Mouse (Mus musculus) NIH3T3 (cell line): ENCODE data around the gene Abhd4.

ENCODE experiments used
- DNase-seq: peaks from one replicate; pipeline ENCODE4 v3.0.0-alpha.2; 2012; ENCODE audit warnings: low read depth

The Abhd4 gene

DNA sequence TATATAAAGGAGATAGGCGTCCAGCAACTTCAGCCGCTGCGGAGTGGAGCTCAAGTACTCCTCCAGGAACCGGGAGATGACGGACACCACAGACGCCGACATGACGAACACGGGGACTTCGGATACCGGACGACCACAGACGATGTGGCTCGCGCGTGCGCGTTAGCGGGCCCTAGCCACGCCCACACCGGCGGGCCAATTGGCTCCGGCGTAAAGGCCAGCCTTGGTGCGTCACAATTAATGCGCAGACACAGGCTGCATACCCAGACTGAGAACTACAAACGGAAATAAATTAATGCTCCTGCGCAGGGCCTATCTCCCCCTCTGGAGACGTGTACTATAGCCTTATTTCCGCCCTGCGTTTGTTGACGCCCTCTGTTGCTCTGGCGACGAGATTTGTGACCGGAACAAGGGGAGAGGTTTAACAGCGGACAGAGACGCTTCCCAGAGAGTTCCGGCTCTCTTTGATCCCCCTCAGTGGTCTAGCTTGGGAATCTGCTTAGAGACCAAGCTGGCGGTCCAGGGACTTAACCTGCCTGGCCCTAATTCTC, at the start of gene Abhd4, which contains the start of gene Dad1:
Gene Abhd4 (plus strand): TSS at position 448 of the 551 bp plus-strand sequence.
Gene Dad1 (minus strand): TSS at position 364 of the 551 bp plus-strand sequence.
- peak; percentile 94 for DNase-seq

DNA sequence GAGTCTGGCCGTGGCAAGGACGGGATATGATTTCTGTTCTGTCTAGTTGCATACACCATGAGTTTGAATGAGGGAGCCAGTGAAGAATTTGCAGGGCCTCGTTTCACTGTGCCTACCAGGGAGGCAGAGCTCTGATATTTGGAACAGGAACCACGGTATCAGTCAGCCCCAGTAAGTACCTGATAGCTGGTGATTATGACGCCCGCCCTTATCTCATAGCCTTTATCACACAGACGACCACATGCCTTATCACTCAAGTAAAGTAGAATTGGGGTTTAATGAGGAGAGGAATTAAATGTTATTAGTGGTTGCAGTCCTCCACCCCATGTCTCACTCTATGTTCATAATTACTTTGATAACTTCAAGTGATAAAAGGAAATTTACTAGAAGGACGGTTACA, 49.7 kb upstream of the Abhd4 start:
- no peak for DNase-seq

DNA sequence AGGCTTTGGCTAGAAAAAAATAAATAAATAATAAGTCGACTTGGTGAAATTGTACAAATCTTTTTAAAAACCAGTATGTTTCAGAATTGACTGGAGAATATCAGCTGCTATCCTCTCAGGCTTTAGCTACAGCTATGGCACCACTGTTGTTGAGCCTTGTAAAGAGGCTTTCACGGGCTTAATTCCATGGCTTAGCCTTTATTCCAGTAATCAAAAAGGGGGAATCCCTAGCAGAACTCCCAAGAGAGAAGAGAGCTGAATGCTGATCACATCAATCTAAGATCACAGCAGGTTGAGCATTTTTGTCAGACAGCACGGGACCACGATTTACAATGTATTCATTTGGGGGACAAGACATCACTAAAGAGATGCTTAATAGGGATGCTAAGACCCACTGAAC, 49.2 kb upstream of the Abhd4 start:
- DNase-seq, result no peak

DNA sequence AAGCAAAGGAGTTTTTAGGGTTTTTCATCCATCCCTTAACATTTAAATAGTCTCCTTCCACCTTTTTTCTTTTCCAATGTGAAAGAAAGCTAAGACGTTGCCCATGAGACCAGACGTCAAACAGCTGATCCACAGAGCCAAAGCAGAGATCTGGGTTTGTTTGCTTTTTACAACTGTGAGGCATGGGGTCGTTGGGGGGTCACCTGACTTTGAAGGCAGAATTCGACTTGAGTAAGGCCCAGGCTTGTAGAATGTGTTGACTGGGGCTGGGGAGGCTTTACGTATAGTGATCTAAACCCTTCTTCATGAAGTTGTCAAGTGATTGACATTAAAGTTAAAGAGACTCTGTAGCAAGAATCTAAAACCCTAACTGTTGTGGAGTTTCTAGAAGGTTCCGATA, 48.1 kb upstream of the Abhd4 start:
- DNase-seq, result no peak

DNA sequence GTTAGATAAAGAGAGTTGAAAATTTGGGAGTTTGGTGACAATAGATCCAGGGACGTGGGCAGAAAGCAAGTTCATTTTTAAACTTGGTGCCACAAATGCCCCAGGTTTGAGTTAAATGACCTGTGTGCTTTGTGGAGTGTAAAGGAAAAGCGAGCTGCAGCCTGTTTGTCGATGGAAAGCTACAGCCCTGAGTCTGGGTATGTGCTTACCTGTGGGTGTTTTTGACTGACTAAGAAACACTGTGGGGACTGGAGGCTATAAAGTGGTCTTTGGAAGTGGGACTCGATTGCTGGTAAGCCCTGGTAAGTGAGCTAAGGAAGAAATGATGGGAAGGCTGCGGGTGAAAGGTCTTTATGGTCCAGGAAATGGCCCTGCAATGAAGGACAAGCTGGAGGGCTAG, 47.7 kb upstream of the Abhd4 start:
- no peak for DNase-seq

DNA sequence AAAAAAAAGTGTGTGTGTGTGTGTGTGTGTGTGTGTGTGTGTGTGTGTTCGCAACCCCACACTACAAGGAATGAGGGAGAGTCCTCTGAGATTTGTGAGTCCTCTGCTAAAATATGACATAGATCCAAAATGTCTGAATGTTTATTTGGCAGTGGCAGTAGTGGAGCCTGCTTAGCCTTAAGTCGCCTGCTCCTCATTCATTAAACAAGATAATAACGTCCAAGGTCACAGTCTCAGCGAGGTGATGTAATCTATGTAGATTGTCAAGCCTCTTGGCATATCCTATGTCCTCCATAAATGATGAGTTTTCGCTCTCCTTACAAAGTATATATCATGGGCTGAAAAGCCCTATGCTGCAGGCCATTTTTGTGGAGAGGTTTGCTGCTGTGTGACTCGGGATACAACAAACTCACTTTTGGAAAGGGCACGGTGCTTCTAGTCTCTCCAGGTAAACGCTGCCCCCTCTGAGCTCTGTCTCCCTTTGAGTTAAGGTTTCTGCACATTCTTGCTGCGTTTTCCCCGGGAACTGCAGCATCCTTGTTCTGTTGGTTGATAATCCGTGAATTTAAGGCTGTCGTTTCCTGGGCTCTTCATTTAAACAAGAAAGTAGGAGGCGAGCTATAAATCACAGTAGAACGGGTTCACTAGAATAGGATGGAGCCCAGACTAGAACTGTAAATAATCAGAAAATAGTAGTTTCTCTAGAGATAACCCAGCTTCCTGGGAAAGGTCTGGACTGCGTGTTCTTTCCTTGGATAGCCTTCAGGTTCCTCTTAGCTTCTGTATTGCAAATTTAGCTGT, 47.0 kb upstream of the Abhd4 start:
- no peak for DNase-seq

DNA sequence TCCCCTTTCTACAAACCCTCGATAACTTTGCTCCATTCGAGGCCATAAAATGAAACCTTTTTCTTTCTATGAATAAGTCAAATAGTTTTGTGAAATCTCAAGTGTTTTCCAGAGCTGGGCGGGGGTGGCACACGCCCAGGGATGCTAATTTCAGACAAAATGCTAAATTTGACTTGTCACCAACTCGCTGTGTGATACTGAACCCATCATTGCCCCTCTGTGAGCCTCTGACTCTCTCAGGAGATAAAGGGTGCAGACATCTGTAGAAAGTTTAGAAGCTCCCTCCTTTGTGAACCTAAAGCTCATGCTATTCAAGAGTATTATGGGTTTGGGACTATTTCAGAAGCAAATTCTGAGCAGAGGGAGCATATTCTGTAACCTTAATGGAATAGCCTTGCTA, 46.1 kb upstream of the Abhd4 start:
- DNase-seq, result no peak

DNA sequence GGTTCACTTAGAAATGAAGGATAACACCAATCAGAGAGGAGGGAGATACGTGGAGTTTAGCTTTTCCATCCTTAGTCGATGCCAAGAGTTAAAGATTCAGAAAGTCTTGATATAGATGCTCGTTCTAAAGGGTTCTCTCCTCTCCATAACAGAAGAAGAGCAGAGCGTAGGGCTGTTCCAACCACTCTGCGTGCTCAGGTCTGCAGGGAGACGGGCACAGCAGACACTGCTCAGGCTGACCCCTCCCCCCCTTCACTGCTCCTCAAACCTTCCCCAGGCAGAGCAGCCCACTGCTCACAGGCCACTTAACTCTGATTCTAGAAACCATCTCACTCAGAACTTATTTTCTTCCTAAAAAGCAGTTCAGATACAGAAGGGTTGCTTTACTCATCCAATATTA, 45.2 kb upstream of the Abhd4 start:
- DNase-seq, result no peak

DNA sequence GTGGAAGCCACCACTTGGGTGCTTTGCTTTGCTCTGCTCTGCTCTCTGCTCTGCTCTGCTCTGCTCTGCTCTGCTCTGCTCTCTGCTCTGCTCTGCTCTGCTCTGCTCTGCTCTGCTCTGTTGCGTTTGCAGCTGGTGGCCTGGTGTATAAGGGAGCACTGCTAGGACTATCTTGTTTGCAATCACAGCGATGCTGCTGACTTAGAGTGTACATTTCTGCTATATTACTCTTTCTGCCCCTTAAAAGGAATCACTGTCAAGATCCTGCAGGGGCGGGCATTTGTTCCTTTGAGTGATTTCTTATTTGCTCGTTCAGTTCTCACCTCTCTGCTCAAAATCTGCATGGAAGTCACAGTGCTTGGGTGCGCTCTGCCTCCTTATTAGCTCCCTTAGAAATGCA, 44.1 kb upstream of the Abhd4 start:
- no peak for DNase-seq

DNA sequence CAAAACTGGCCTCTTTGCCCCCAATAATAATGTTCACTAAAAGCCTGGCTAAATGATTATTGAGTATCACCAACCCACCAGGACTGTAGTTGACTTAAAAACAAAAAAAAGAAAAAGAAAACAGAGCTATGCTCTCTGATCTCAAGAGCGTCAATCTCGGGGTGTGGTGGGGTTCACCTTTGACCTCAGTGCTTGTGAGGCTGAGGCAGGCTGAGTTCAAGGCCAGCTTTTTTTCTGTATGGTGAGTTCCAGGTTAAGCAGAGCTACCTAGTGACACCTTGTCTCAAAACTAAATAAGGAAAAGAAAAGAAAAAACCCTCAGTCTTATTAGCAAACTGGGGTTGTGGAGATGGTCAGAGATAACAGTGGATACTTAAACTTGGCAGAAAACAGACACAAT, 43.6 kb upstream of the Abhd4 start:
- no peak for DNase-seq

DNA sequence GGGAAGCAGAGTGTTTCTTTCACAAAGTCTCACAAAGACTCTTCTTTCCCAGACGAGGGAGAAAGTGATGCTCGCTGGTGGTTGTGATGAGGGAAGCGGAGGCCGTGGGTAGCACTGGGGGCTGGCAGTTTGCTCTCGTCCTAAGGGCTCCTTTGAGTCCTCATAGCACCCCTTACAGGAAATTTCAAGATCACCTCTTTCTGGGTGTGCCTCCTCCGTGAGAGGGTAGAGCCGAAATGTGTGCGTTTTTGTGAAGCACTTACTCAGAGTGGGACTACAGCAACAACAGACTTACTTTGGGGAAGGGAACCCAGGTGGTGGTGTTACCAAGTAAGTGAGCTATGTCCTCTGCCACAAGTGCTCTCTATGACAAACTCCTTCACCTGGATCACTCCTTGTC, 42.8 kb upstream of the Abhd4 start:
- no peak for DNase-seq

DNA sequence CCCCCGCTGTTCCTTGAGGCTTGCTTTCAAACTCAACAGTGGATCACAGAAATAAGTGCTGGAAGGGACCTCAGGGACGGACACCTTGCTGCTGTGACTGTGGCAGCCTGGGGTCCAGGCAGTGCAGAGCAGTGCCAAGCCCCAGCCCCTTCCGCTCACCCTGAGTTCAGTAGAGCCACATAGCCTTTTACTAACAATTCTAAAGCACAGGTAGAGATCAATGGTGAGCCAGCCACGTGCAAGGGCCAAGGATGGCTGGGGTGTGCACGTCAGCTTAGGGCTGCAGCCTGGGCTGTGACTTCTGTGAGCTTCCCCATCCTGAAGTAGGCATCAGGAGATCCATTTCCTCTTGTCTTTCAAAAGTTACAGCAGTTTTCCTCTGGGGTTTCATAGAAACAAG, 42.2 kb upstream of the Abhd4 start:
- DNase-seq, result no peak

DNA sequence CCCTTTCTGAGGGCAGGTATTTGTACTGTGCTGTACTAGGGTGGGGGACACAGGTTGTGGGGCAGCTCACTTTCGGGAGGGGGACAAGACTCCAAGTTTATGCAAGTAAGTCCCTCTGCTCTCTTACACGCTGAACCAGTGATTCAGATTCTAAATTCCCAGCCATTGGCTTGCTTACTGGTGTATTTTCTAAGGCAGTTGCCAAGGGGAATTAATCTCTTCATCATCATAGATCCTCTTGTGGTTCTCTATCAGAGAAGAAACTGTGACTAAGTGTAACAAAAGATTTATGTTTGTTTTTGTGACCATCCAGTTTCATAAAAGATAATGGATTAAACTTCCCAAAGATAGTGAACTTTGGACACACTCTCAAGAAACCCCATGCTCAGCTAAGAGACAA, 40.3 kb upstream of the Abhd4 start:
- peak; percentile 68 for DNase-seq

DNA sequence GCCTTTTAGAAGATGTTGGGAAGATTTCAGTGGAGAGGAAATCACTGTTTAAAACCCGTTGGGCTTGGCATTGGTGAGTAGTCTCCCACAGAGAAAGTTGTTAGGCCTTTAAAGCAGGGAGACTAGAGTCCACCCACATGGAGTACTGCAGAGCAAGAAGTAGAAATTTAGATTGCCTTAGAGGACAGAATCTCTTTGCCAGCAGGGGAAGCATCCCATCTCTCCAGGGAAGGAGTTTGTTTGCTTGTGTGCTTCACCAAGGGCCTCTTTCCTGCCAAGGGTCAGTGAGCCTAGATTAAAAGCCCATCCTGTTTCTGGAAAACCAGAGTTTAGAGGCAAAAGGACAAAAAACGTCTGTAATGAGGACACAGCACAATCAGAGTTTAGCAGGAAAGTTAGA, 39.5 kb upstream of the Abhd4 start:
- DNase-seq, result peak; percentile 28

DNA sequence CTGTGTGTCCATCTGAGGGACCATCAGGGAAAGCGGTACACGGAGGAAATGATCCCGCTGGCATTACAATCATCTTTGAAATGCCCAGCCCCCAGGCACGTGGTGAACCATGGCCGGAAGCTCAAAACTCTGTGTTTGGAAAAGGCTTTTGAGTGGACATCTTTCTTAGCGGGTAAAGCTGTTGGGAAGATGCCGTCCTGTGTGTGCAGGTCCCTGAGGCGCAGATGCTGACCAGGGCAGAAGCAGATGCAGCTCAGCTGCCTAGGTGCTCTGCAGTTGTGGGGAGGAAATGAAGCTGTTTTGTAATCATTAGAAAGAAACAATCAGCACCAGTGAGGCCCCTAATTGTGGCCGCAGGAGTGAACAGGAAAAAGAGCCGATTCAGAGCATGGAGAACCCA, 39.1 kb upstream of the Abhd4 start:
- no peak for DNase-seq

DNA sequence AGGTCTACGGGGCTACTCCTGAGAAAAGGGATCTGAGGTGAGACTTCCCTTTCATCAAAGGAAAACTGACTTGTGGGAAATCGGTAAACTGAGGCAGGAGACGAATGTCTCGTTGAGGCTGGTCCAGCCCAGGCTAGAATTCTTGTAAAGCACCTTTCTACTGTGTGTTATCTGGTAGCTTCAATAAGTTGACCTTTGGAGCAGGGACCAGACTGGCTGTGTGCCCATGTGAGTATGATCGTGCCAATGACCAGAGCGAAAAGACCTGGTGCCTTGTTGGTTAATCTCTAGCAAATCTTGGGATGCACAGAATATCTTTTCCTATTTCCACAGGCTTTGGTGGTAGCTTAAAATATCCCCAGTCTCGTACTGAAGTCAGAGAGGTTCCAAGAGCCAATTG, 37.9 kb upstream of the Abhd4 start:
- no peak for DNase-seq

DNA sequence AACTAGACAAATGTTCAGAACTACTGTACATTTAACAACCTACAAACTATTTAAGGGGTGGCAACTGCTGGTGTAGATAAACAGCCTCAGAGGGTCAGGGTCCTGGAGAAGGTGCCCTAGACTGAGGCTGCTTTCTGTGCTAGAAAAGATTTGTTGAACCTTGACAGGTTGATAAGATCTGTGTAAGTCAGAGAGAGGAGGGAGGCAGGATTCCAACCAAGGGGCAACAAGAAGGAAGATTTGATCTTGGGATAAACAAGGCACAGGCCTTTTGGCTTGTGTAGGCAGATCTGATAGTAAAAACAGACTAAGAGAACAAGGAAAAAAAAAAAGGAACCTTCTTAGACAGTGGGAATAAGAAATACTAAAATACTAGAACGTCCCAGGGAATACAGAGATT, 35.8 kb upstream of the Abhd4 start:
- DNase-seq, result no peak

DNA sequence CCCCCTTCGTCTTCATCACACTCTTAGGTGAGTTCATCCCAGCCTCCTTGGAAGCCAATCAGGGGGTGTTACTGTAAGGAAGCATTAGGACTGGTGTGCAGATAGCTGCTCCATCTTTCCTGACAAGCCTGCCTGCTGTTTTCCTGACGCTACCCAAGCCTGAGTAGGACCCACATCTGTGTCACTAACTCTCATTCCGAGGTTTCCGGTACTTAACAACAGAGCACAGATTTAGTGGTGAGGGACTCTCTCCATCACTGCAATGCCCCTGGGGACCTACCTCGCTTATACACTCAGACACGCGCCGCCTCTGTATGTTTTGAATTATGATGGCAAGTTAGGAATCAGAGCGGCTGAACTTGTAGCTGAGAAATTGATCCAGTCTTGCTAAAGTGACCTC, 35.3 kb upstream of the Abhd4 start:
- no peak for DNase-seq

DNA sequence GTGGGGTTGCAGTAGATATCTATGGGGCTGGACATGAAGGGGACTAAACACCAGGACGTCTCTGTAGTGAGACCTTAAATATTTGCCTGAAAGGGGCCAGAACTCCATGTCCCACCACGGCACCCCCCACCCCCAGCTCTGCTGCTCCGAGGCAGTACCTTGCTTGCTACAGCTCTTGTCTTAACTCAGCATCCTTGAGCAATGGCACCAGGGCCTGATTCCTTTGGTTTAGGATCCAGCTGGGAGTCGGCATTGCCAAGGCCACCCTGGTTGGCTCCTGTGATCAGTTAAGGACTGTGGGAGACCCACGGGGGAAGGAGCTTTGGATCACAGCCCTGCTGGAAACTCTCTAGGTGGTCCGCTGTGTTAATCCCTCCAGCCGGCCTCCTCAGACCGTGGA, 34.7 kb upstream of the Abhd4 start:
- no peak for DNase-seq

DNA sequence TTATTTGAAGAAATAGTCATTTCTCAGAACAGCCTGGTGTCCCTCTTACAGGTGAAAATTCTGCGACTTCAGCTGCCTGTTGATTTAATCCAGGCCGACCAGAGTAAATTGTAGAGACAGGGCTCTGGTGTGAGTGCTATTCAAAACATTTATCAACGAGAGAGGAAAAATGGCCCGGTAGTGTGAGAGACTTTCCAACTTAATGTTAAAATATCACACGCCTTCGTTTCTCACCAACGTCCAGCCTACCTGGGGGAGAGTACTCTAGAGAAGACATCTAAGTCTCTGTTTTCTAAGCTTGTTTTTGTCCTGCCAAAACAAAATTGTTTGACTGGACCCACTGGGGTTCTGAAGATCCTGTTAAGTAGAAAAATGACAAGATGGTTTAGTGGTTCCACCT, 34.1 kb upstream of the Abhd4 start:
- DNase-seq, result no peak

DNA sequence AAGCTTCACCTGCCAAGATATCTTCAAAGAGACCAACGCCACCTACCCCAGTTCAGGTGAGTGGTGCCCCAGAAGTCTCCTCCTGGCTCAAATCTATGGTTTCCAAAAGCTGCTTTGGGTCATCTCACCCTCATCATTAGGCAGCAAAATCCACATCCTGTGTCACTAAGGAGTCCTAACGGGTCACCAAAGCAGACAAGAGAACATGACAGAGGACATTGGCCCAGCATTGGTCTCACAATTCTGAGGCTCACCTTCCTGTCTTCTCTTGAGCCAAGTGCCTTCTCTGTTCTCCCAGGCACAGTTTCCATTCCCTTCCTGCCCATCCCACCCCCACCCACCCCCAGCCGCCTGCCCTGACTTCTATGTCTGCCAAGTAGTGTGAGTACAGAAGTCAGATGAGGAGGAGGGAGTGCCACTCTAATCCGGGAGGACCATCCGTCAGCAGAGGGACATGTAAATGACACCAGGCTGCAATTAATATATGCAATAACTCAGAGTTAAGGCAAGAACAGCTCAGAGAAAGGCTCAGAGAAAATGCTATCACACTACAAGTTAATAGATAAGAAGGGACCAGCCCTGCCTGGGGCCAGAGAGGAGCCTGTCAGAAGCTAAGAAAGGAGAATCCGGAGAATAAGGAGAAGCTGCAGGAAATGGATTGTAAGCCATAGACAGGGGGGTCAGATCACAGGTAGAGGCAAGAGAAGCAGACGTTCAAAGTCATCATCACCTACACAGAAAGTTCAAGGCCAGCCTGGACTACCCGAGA, 33.1 kb upstream of the Abhd4 start:
- DNase-seq, result no peak

DNA sequence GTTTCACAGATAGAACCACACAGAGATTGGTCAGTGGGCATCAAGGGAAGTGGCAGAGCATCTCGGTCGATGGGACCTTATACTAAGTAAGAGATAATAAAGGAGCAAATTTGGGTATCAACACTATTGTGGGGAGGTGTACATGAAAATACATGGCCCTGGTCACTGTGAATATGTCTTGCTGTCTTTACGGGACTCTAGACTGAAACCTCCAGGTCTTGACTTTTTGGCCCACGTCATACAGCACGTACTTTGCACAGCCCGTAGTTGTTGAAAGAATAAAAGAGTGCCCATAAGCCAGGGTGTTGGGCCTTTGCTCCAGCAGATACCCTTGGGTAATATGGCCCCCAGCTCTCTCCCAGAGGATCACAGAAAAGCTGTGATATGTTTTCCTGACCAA, 32.3 kb upstream of the Abhd4 start:
- DNase-seq, result no peak

DNA sequence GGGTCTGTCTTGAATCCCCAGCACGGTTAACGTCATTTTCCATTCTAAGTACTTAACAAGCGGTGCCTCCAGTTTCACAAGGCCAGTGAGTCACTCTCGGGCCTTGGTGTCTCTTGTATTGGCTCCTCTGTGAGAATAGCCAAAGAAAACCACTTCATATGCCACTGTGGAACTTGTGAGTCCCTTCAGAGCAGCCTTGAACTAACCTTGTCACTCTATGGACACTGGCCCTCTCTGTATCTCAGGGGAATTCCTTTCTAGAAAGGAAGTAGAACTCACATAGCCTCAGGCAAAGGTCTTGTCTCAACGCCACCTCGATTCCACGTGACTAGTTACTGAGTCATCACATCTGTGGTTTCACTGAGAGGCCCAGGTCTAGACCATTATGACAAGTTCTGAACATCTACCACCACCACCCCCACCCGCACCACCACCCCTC, 31.7 kb upstream of the Abhd4 start:
- peak; percentile 79 for DNase-seq
